11 mouse cellular contexts compared by ENCODE assay signal in genomic region chr8:123444131-123444530, GRCm38 (mm10). TPM values are rescaled to one million over a fixed set of nuclear protein-coding genes. Genes with fewer than 3 reads are reported as not detected.
A peak's percentile ranks its signal among the peaks of the same experiment; 100 is the strongest.
DNase-seq lines count a peak whose midpoint lies in the region; ATAC-seq and TF ChIP-seq lines count a peak whose summit lies in the region.
"Had no signal": no experiment of that assay in that cellular context is flagged by ENCODE, and none has a peak within 500 bp of the region (broad histone marks: within the 10 kb centered on the region; RNA-seq: fewer than 3 reads in every experiment).

No protein-coding gene starts in this region.

- WGBS in heart, embryonic 13.5 days: 87% methylated on average over 6 of the region's 6 CpGs
- WGBS in heart, embryonic 11.5 days (ENCODE audit: insufficient replicate concordance): 76% methylated on average over 6 of the region's 6 CpGs
- 92% methylated on average over 6 of the region's 6 CpGs for WGBS in forebrain, embryonic 16.5 days
- WGBS in macrophage (ENCODE audit: missing documents): 17% methylated on average over 6 of the region's 6 CpGs

- peak overlapping the region; percentile 77 for H3K4me2 ChIP-seq in heart, embryonic 13.5 days
- no peak overlapping the region for H3K4me2 ChIP-seq in heart, embryonic 11.5 days
- H3K4me2 ChIP-seq in CH12.LX (ENCODE audit: insufficient read depth, low read depth, poor library complexity, severe bottlenecking): peak overlapping the region; percentile 67
- H3K4me2 ChIP-seq in forebrain, embryonic 16.5 days (ENCODE audit: low read length): peak overlapping the region; percentile 83

- H3K36me3 ChIP-seq in heart, embryonic 13.5 days: peaks cover 2% of the 10 kb centered on the region
- no peaks in the 10 kb centered on the region; the same call in 1 of the 2 replicates for H3K36me3 ChIP-seq in heart, embryonic 11.5 days (ENCODE audit: control insufficient read depth, insufficient read depth, low read length)
- H3K36me3 ChIP-seq in CH12.LX (replicated peaks in 1 of 2; ENCODE audit: control insufficient read depth in 1 of 2, insufficient read depth in 1 of 2, low read length in 1 of 2): peaks cover 0 to 24% of the 10 kb centered on the region in 2 experiments
- no peaks in the 10 kb centered on the region for H3K36me3 ChIP-seq in forebrain, embryonic 16.5 days (ENCODE audit: control insufficient read depth, insufficient read depth)
- H3K36me3 ChIP-seq in macrophage (ENCODE audit: inconsistent target): no peaks in the 10 kb centered on the region

- no peak for TF ChIP-seq CTCF in CH12.LX (conservative IDR thresholded peaks at IDR 0.05 in 1 of 2, IDR thresholded peaks at IDR 0.05 in 1 of 2; ENCODE audit: low read depth in 2 of 2, low read length in 2 of 2)

- H3K4me1 ChIP-seq in heart, embryonic 13.5 days: peaks cover 32% of the 10 kb centered on the region
- H3K4me1 ChIP-seq in heart, embryonic 11.5 days (ENCODE audit: control insufficient read depth, insufficient read depth, low read length): peaks cover 22% of the 10 kb centered on the region
- peaks cover 10 to 13% of the 10 kb centered on the region in 2 experiments for H3K4me1 ChIP-seq in CH12.LX (ENCODE audit: control insufficient read depth in 1 of 2, insufficient read depth in 2 of 2)
- H3K4me1 ChIP-seq in forebrain, embryonic 16.5 days (replicated peaks; ENCODE audit: control insufficient read depth, insufficient read depth, low read length): peaks cover 12% of the 10 kb centered on the region

- no peaks in the 10 kb centered on the region for H3K9me3 ChIP-seq in heart, embryonic 13.5 days
- H3K9me3 ChIP-seq in heart, embryonic 11.5 days (replicated peaks; ENCODE audit: control insufficient read depth, low read length): no peaks in the 10 kb centered on the region
- H3K9me3 ChIP-seq in CH12.LX (replicated peaks; ENCODE audit: low read length): peaks cover 7% of the 10 kb centered on the region
- no peaks in the 10 kb centered on the region for H3K9me3 ChIP-seq in forebrain, embryonic 16.5 days (ENCODE audit: control insufficient read depth, low read length)

- H3K27ac ChIP-seq in heart, embryonic 13.5 days (replicated peaks): no peak overlapping the region
- H3K27ac ChIP-seq in heart, embryonic 11.5 days (ENCODE audit: low read depth, low read length): no peak overlapping the region
- H3K27ac ChIP-seq in CH12.LX (ENCODE audit: insufficient read depth, low read depth): no peak overlapping the region
- H3K27ac ChIP-seq in forebrain, embryonic 16.5 days (ENCODE audit: low read length): no peak overlapping the region
- H3K27ac ChIP-seq in macrophage: peak overlapping the region; percentile 73

- no peak overlapping the region for H3K4me3 ChIP-seq in heart, embryonic 13.5 days
- no peak overlapping the region for H3K4me3 ChIP-seq in heart, embryonic 11.5 days (ENCODE audit: low read depth, low read length)
- H3K4me3 ChIP-seq in CH12.LX (replicated peaks in 1 of 3; ENCODE audit: low read depth in 2 of 3, low read length in 2 of 3, poor library complexity in 1 of 3) (peak overlapping the region in 2 of 3 experiments; percentile 57 to 83), macrophage (ENCODE audit: inconsistent target) (peak overlapping the region; percentile 73)
- H3K4me3 ChIP-seq in forebrain, embryonic 16.5 days (replicated peaks; ENCODE audit: low read length): no peak overlapping the region

- in situ Hi-C loops in CH12.LX (cut with MboI; ENCODE audit: low pct_ligation_motif_present, low pct_unique_long_range_greater_than_20kb, low sequenced_read_pairs): no loop called here

- TF ChIP-seq POLR2A in CH12.LX (IDR thresholded peaks at IDR 0.05; ENCODE audit: low read depth, low read length): no peak

- no peak for ATAC-seq in heart, embryonic 13.5 days (ENCODE audit: extremely low read depth, insufficient number of reproducible peaks, low FRiP score, low TSS enrichment)
- ATAC-seq in heart, embryonic 11.5 days (replicated peaks; ENCODE audit: insufficient number of reproducible peaks, low FRiP score, low TSS enrichment): no peak
- no peak for ATAC-seq in forebrain, embryonic 16.5 days

- DNase-seq in CH12.LX (ENCODE audit: extremely low read depth): no peak
- no peak for DNase-seq in right cerebral cortex, postnatal 4 days
- no peak for DNase-seq in spleen, postnatal 14 days (ENCODE audit: low spot score in 2 of 2)
- no peak for DNase-seq in gastrocnemius, postnatal 25 days
- DNase-seq: gastrocnemius, postnatal 36 days; layer of hippocampus, postnatal 36 days; right cerebral cortex, postnatal 25 days had no signal

- TF ChIP-seq RAD21 in CH12.LX (IDR thresholded peaks at IDR 0.05; ENCODE audit: low read depth, low read length): no peak

- dilution Hi-C loops in CH12.LX (cut with MboI; ENCODE audit: extremely low pct_ligation_motif_present, extremely low pct_unique_long_range_greater_than_20kb, low sequenced_read_pairs): no loop called here

- H3K9ac ChIP-seq in heart, embryonic 13.5 days: peak overlapping the region; percentile 90; the same call in 1 of the 2 replicates
- no peak overlapping the region for H3K9ac ChIP-seq in heart, embryonic 11.5 days (ENCODE audit: low read depth, low read length)
- peak overlapping the region; percentile 79 for H3K9ac ChIP-seq in CH12.LX (ENCODE audit: insufficient read depth, low read depth)
- H3K9ac ChIP-seq in forebrain, embryonic 16.5 days (replicated peaks; ENCODE audit: low read depth, low read length): no peak overlapping the region

- no peaks in the 10 kb centered on the region for H3K27me3 ChIP-seq in heart, embryonic 13.5 days (replicated peaks)
- H3K27me3 ChIP-seq in heart, embryonic 11.5 days (ENCODE audit: control insufficient read depth, insufficient read depth, low read length): no peaks in the 10 kb centered on the region
- no peaks in the 10 kb centered on the region for H3K27me3 ChIP-seq in CH12.LX (replicated peaks)
- no peaks in the 10 kb centered on the region for H3K27me3 ChIP-seq in forebrain, embryonic 16.5 days (replicated peaks; ENCODE audit: control insufficient read depth, insufficient read depth, low read length)

- no peak for TF ChIP-seq EP300 in CH12.LX (IDR thresholded peaks at IDR 0.05; ENCODE audit: low read length)

- no peaks in the 10 kb centered on the region for H3K79me2 ChIP-seq in CH12.LX (replicated peaks; ENCODE audit: control insufficient read depth, extremely low read depth, insufficient read depth, poor library complexity, severe bottlenecking)
- H3K79me2 ChIP-seq in macrophage (ENCODE audit: inconsistent target): no peaks in the 10 kb centered on the region; the same call in 1 of the 2 replicates

RNA-seq across cellular contexts. Expression of gene Def8, which starts 20.8 kb away (rescaled TPM):
- 30.4 and 31.1 TPM in 2 replicates for polyA plus RNA-seq in heart, embryonic 13.5 days (2015; fragmentation: Nextera tagmentation; extraction: Ambion mirVana)
- polyA plus RNA-seq in heart, embryonic 11.5 days (2014; fragmentation: Nextera tagmentation; extraction: Ambion mirVana): 32.2 and 36.1 TPM in 2 replicates
- total RNA-seq in CH12.LX (2012; rRNA removed) (19.9 and 20.9 TPM in 2 replicates), CH12.LX (2014; rRNA removed) (16.8 and 17.9 TPM in 2 replicates)
- polyA plus RNA-seq in CH12.LX (2012; ENCODE audit: insufficient read length, low read depth) (22.4 and 23.3 TPM in 2 replicates), macrophage (2018) (10.3 to 15.7 TPM (median 13.9 TPM) in 3 replicates)
- polyA plus RNA-seq in forebrain, embryonic 16.5 days (2015; fragmentation: Nextera tagmentation; extraction: Ambion mirVana): 43.9 and 48.3 TPM in 2 replicates
- 10 to 100 TPM in 17 of 26 experiments, 1 to 10 TPM in 8, under 1 TPM in 1; 0.82 to 54.4 (median 18.3) TPM for total RNA-seq in macrophage (2018; cell fraction: chromatin; rRNA removed)
- 10 to 100 TPM in 25 of 26 experiments, 1 to 10 TPM in 1; 9.4 to 44.3 (median 22.2) TPM for total RNA-seq in macrophage (2018; cell fraction: cytosol; rRNA removed)
- 10 to 100 TPM in 18 of 26 experiments, 1 to 10 TPM in 8; 2.2 to 41.6 (median 17.1) TPM for total RNA-seq in macrophage (2018; cell fraction: nucleus; rRNA removed)
- 10 to 100 TPM; 37.8 to 38.2 TPM for total RNA-seq in gastrocnemius, postnatal 25 days (2021)

RNA-seq across cellular contexts. Expression of gene Tubb3, which starts 32.9 kb away (rescaled TPM):
- 4.1 and 4.9 TPM in 2 replicates for polyA plus RNA-seq in heart, embryonic 13.5 days (2015; fragmentation: Nextera tagmentation; extraction: Ambion mirVana)
- polyA plus RNA-seq in heart, embryonic 11.5 days (2014; fragmentation: Nextera tagmentation; extraction: Ambion mirVana): 13.6 and 13.8 TPM in 2 replicates
- total RNA-seq in CH12.LX (2012; rRNA removed) (1.8 and 3.1 TPM in 2 replicates), CH12.LX (2014; rRNA removed) (1.3 and 2.2 TPM in 2 replicates)
- polyA plus RNA-seq in CH12.LX (2012; ENCODE audit: insufficient read length, low read depth) (1.8 and 2.6 TPM in 2 replicates), macrophage (2018) (0.14 TPM in 1 of 3 replicates, not detected in the others)
- 1,828 and 2,004 TPM in 2 replicates for polyA plus RNA-seq in forebrain, embryonic 16.5 days (2015; fragmentation: Nextera tagmentation; extraction: Ambion mirVana)
- total RNA-seq in macrophage (2018; cell fraction: chromatin; rRNA removed): 1 to 10 TPM in 1 of 26 experiments, not detected in 25; 2.3 TPM
- total RNA-seq in macrophage (2018; cell fraction: cytosol; rRNA removed): under 1 TPM in 15 of 26 experiments, not detected in 11; 0.05 to 0.44 (median 0.17) TPM
- under 1 TPM in 1 of 26 experiments, not detected in 25; 0.92 TPM for total RNA-seq in macrophage (2018; cell fraction: nucleus; rRNA removed)
- not detected for total RNA-seq in gastrocnemius, postnatal 25 days (2021)

RNA-seq across cellular contexts. Expression of gene Afg3l1, which starts 33.6 kb away (rescaled TPM):
- 47.4 and 47.7 TPM in 2 replicates for polyA plus RNA-seq in heart, embryonic 13.5 days (2015; fragmentation: Nextera tagmentation; extraction: Ambion mirVana)
- polyA plus RNA-seq in heart, embryonic 11.5 days (2014; fragmentation: Nextera tagmentation; extraction: Ambion mirVana): 29.8 and 32.9 TPM in 2 replicates
- 36.0 and 36.2 TPM in 2 replicates for total RNA-seq in CH12.LX (2012; rRNA removed)
- 16.4 and 20.3 TPM in 2 replicates for total RNA-seq in CH12.LX (2014; rRNA removed)
- 47.6 and 48.0 TPM in 2 replicates for polyA plus RNA-seq in CH12.LX (2012; ENCODE audit: insufficient read length, low read depth)
- polyA plus RNA-seq in forebrain, embryonic 16.5 days (2015; fragmentation: Nextera tagmentation; extraction: Ambion mirVana): 52.3 and 54.4 TPM in 2 replicates
- total RNA-seq in macrophage (2018; cell fraction: chromatin; rRNA removed): 10 to 100 TPM; 29.2 to 81.4 (median 54.8) TPM
- 10 to 100 TPM; 18.2 to 27.6 (median 22.6) TPM for total RNA-seq in macrophage (2018; cell fraction: cytosol; rRNA removed)
- 10 to 100 TPM; 20.3 to 52.7 (median 31.9) TPM for total RNA-seq in macrophage (2018; cell fraction: nucleus; rRNA removed)
- 17.0 to 28.3 TPM (median 19.3 TPM) in 3 replicates for polyA plus RNA-seq in macrophage (2018)
- total RNA-seq in gastrocnemius, postnatal 25 days (2021): 10 to 100 TPM; 37.9 to 39.8 TPM

RNA-seq across cellular contexts. Expression of gene Mc1r, which starts 37.2 kb away (rescaled TPM):
- polyA plus RNA-seq in heart, embryonic 13.5 days (2015; fragmentation: Nextera tagmentation; extraction: Ambion mirVana): not detected in 2 replicates
- 0.06 TPM in 1 of 2 replicates, not detected in the other for polyA plus RNA-seq in heart, embryonic 11.5 days (2014; fragmentation: Nextera tagmentation; extraction: Ambion mirVana)
- total RNA-seq in CH12.LX (2012; rRNA removed) (0.04 TPM in 1 of 2 replicates, not detected in the other), CH12.LX (2014; rRNA removed) (not detected in 2 replicates)
- polyA plus RNA-seq in CH12.LX (2012; ENCODE audit: insufficient read length, low read depth) (0.07 TPM in 1 of 2 replicates, not detected in the other), macrophage (2018) (not detected in 3 replicates)
- 0.09 and 0.12 TPM in 2 replicates for polyA plus RNA-seq in forebrain, embryonic 16.5 days (2015; fragmentation: Nextera tagmentation; extraction: Ambion mirVana)
- total RNA-seq in macrophage (2018; cell fraction: chromatin; rRNA removed): not detected
- total RNA-seq in macrophage (2018; cell fraction: cytosol; rRNA removed): not detected
- total RNA-seq in macrophage (2018; cell fraction: nucleus; rRNA removed): under 1 TPM in 3 of 26 experiments, not detected in 23; 0.18 to 0.65 (median 0.29) TPM
- not detected for total RNA-seq in gastrocnemius, postnatal 25 days (2021)
- total RNA-seq: gastrocnemius, postnatal 36 days; layer of hippocampus, postnatal 36 days had no signal

Comparison
In these comparisons a context has a peak if more than half of its experiments do, and no peak if none do; other contexts are left out.
1. H3K9ac ChIP-seq: peak in heart, embryonic 13.5 days (single experiment) and CH12.LX (single experiment); none in heart, embryonic 11.5 days (single experiment) and forebrain, embryonic 16.5 days (single experiment).
2. H3K4me3 ChIP-seq: peak in CH12.LX (2 of 3) and macrophage (single experiment); none in heart, embryonic 13.5 days (single experiment), heart, embryonic 11.5 days (single experiment) and forebrain, embryonic 16.5 days (single experiment).
3. RNA of gene Tubb3, which starts 32.9 kb away (polyA plus RNA-seq): 1,828 to 2,004 TPM in forebrain, embryonic 16.5 days; 13.6 to 13.8 TPM in heart, embryonic 11.5 days, 4.1 to 4.9 TPM in heart, embryonic 13.5 days, 1.8 to 2.6 TPM in CH12.LX and 0.14 TPM in macrophage; every median in the first group is over 100 times any median in the second.